Mouse (Mus musculus) right cerebral cortex, adult 18-20 months (tissue): Measurements from ENCODE around the gene Cggbp1.
"Not testable (repeated sequence)": the region's sequence is repeated elsewhere in the genome, so short reads cannot be mapped to it uniquely, and the experiment has no call there.

ENCODE experiments used
- DNase-seq: peaks from one replicate; pipeline ENCODE4 v3.0.0; 2022; ENCODE audit warnings: mixed read lengths

Gene Cggbp1

DNA sequence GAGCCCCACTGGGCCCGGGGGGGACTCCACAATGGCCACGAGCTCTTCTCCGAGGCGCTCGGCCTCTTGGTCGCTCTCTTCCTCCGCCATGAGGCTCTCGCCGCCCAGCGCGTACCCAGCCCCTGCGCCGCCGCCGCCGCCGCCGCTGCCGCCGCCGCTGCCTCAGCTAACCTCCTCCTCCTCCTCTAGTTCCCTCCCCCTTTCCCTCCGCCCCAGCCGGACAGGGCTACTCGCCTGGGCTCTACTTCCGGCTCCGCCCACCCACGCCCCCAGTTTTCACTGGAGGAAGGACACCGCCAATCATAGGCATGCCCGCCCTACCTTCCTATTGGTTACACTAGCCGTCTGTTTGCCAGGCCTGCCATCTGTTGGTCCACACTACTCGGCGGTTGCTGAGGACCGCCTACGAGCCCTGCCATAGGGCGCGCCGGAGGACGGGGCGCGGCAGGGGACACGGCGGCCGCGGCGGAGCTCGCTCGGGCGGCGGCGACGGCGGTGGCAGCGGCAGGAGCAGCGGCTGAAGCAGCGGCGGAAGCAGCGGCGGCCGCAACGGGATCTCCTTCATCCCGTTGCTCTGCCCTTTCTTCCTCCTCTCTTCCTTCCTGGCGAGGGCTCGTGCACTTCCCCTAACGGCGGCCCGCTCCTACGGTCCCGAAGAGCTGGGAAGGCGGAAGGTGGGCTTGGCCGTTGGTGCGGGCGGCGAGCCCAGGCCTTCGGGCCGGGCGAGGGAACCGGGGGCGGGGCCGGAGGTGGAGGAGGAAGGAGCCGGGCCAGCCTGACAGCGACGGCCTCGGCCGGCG lies at the start of gene Cggbp1, which contains the start of gene Zfp654:
Cggbp1 (plus strand) TSS at position 434 of the 800 bp plus-strand sequence.
Zfp654 (minus strand) TSS at position 90 of the 800 bp plus-strand sequence.
- DNase-seq, result peak; percentile 100

DNA sequence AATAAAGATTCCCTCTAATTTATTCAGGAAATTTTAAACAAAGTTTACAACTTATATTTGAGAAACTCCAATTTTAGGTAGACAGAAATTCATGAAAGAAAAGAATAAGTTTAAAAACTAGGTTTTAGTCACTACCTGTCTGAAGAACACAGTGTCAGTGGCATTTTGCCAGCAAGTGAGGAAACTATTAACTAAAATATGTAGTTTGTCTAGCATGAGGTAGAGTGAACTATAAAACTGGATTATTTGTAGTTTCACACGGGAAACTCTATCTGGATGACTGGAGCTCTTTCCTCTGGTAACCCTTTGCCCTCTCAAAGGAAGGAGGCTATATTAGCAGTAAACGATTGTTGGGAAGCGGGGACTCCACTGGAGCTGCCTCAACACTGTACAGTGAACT lies 48.8 kb upstream of the Cggbp1 start:
- no peak for DNase-seq

DNA sequence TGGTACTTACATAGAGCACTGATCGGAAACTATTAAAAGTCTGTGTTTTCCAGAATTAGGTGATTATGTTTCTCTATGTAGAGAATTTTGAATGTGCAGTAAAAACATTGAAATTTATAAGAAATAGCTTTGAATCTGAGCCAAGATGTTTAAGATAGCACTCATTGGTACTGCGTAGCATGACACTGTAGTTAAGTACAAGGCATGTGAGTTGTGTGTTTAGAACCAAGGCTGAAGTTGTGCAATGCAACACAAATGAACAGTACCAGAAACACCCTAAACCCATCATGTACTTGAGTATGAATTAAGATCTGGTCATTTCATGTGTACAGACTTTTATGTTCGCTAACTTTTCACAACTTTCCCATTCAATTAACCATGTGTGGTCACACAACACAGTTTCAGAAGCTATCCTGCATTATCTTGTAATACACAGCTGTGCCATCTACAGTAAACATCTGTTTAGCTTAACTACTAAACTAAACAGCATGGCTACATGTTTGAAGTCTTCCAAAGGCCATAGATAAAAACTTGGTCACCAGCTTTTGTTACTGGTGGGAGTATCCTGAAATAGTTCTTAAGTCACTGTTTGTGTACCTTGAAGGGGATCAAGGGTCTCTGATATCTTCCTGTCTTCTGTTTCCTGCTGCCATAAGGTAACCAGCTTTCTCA lies 34.6 kb upstream of the Cggbp1 start:
- DNase-seq, result no peak

DNA sequence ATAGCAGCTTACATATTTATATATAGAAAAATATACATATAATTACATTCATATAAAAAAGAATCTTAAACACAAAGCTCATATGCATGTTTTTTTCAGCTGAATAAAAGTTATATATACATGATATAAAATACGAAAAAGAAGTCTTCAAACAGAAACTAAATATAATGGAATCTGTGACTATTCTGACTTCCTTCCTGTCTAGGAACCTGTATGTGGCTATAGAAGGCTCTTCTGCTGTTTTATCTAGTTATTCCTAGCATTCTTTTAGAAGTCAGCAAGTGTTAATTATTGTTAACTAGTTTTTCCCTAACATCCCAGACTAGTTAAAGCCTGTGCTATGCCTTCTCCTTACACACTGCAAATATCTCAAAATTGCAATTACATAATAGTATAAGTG lies 27.9 kb upstream of the Cggbp1 start:
- DNase-seq, result no peak

DNA sequence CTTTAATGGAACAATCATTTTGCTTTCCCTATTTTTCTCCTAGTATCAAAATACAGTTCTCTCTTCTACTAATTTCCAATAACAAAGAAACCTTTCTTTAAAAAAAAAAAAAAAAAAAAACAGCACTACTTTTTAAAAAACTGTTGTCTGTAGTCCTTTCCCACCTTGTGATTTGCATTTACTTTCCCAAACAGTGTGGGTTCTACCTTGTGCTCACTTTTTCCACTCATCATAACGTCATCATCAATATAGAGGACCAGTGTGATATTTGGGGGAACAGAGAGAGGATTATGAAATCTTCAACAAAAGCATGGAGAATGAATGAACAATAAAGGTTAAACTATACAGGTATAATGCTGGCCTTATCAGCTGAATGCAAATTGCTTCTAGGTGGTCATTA lies 27.3 kb upstream of the Cggbp1 start:
- no peak for DNase-seq

DNA sequence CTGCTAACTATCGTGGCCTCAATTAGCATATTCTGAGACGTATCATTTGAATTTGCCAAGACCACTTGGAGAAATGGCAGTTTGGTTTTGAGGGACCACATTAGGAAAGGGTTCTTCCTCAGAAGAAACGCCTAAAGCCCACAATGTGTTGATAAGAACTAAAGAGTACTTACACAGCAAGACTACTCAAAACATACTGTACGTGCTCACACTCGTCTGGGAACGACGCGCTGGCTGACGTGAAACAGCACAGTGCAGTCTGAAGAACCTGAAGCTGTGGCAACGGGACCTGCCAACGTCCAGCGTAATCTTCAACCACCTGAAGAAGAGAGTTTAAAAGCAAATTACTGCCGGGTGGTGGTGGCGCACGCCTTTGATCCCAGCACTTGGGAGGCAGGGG lies 21.5 kb upstream of the Cggbp1 start:
- no peak for DNase-seq

DNA sequence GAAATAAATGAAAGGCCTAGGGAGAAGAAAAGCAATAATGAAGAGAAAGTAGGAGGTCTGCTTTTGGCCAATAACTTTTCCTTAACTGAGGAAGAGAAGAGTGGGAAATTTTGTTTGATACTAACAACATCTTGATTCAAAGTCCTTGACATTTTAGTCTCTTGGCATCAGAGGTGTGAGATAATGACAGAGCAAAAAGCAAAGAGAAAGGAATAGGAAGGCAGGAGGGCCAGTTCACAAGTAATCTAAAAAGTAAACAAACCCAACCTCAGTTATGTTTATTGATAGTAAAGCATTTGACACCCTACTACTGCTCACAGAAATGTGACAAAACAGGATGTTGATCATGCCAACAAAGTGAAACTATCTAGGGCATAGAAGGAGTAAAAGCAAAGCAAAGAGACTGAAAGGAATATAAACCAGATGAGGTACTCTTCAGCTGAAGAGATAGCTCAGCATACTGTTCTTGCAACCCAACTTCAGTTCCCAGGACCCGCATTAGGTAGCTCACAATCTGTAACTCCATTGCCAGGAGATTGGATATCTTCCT lies 15.7 kb upstream of the Cggbp1 start:
- no peak for DNase-seq

DNA sequence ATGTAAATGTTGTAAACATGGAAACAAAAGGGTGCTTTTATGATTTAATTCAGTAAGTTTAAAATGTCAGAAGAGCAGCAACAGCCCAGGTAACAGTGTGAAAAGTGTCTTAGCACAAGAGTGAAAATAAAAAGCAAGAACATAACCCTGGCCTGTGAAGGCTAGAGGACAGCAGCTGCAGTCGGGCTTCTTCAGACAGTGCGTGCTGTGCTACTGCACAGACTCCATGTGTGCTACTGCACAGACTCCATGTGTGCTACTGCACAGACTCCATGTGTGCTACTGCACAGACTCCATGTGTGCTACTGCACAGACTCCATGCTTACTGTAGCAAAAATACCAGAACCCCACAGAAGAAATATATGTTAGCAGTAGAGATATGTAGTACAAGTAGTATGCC lies 15.1 kb upstream of the Cggbp1 start:
- DNase-seq, result no peak

DNA sequence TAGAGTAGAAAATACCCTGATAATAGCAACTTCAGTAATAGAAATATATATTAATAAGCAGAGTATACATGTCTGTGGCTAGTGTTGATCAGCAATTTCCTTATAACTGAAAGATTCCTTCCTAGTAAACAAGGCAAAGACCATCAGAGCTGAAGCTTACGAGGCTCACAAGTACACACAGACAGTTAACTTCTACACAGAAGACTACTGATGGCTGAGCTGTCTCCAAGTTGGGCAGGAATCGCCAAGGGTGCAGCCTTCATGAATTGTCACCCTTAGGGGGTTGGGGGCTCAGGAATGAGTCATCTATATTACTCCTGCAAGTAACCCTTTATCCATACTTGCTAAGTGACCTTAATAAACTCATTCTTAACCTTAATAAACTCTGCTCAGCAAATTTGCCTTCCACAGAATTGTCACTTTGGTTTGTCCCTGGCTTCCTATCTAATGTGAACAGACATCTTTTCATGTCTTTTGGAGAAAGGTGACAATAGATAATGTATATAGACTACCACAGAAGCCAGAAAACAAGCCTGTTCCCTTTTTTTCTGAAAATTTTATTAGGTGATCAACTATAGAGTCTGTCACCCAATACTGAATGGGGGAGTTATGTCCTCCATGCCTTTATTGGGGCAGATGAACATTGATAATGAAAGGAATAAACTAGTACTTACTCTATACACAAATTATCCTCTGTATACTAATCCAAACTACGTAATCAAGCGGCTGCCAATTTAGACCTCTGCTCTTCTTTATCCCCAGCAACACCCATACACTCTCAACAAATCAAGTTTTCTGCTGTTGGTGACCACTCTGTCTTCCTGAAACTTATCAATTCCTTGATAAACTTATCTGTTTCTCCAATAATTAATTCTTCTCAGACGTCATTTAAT lies 10.1 kb upstream of the Cggbp1 start:
- no peak for DNase-seq

DNA sequence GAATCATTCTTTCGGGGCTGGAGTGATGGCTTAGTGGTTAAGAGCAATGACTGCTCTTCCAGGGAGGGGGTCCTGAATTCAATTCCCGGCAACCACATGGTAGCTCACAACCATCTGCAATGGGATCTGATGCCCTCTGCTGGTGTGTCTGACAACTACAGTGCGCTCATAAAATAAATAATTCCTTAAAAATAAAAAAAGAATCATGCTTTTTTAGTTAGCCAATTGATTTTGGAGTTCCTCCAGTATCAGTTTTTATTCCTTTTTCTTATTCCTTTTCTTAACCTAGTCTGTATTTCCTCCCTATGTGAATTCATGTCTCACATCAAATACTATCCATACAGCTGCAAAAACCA lies 9.4 kb upstream of the Cggbp1 start:
- no peak for DNase-seq

DNA sequence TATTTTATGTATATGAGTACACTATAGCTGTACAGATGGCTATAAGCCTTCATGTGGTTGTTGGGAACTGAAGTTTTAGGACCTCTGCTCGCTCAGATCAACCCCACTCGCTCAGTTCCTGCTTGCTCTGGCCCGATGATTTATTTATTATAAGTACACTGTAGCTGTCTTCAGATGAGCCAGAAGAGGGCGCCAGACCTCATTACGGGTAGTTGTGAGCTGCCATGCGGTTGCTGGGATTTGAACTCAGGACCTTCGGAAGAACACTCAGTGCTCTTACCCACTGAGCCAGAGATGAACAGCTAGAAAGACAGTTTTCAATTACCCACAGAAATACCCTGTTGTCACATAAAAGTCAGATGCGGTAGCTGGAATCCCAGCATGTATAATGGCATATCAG lies 5.8 kb upstream of the Cggbp1 start:
- DNase-seq, result no peak

DNA sequence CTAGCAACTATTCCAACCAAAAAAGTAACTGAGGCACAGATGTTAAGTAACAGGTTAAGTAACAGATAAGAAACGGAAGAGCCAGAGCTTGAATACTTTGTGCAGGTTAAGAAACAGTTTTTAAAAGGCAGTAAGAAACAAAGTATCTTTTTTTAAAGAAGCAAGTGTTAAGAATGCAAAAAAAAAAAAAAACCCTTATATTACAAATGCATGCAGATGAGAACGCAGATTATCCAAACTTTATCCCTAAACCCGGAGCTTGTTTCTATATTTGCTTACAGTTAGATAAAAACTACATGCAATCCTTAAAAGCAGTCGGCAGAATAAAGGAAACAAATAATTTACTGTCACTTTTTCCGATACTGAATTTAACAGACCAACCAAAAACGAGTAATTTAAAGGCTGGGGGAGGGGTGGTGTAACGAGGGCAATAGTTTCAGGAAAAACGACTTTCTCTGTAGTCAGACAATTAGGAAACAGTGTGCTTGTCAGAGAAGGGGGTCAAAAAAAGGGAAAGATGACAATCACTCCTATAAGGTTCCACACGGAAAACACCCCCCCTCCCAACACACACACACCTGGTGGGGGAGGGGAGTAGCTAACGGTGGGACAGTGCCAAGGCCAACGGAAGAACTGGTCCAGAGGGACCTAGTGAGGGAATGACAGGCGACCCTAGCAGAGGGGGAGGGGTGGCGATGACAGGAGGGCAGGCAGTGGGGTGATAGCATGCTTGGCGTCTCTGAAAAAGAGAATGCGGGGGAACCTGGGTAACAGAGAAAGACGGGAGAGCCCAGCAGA lies 1.3 kb upstream of the Cggbp1 start:
- DNase-seq, result peak; percentile 20

DNA sequence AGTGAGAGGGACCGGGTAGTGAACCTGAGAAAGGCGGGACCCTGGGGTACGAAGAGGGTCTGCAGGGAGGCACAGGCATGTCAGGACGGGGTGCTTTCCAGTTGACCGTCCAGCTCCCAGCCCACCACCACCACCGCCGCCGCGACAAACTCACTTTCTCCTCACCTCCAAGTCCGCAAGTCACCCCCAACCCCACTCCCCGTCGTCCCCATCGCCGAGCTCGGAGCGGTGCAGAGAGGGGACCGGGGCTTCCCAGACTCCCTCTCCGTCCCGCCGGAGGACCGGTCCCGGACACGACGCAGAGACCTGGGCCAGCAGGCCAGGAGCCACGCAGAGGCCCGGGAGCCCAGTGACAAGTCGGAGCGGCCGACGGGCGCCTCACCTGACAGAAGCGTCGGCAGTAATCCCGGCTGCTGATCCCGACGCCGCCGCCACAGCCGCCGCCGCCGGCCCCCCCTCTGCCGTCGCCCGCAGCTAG lies 672 bp upstream of the Cggbp1 start:
- DNase-seq, result no peak

DNA sequence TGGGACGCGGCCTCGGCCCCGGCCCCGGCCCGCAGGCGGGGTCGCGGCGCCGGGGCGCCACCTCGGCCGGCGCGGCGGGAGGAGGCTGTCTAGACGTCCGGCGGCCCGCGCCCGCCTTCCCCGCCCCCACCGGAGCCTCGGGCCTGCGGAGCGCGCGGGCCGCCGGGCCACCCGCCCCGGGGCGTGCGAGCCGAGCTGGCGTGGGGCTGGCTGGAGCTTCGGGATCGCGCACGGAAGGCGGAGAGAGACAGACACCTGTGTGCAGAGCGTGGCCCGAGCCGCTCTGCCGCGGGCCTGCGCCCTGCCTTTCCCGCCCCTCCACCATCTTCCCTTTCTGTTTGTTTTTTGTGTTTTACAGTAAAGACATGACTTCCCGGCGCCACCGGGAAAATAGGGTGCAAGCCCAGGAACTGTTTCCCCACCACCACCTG lies 660 bp downstream of the Cggbp1 start:
- peak; percentile 45 for DNase-seq

DNA sequence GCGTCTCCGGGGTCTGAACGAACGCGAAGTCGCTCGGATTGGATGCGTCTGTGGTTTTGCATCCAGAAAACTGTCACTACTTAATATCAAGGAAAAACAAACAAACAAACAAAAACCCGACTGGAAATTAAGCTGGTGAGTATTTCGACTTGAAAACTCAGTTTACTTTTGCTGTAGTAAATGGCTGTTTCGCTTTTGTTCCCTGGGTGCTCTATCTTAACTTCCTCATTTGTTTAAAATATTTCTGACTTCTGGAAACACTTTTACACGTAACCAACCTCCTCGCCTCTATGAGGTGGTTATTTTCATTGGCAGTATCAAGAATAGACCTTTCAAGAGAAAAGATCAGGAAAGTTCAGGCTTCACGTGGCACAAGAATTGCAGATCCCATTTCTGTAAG lies 1.1 kb downstream of the Cggbp1 start:
- no peak for DNase-seq

DNA sequence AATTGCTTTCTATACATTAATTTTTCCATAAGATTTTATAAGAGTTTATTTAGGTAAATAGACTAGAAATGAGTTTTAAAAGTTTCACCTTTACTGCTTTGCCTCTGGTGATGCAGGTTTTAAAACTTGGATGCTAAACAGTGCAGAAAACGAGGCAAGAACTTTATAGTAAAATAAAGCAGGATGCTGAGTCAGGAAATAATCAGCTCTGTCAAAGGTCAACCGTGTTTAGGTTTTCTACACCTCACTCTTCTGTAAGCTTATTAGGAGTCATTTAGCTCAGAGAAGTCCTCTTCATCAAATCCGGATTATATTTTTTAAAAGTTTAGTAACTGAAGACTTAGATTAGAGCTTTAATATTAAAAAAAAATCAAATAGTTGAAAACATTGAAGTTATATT lies 5.2 kb downstream of the Cggbp1 start:
- no peak for DNase-seq

DNA sequence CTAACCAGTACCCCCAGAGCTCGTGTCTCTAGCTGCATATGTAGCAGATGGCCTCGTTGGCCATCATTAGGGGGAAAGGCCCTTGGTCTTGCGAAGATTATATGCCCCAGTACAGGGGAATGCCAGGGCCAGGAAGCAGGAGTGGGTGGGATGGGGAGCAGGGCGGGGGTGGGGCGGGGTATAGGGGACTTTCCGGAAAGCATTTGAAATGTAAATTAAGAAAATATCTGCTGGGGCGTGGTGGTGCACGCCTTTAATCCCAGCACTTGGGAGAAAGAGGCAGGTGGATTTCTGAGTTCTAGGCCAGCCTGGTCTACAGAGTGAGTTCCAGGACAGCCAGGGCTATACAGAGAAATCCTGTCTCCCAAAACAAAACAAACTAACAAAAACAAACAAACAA lies 14.0 kb downstream of the Cggbp1 start:
- not testable (repeated sequence) for DNase-seq

DNA sequence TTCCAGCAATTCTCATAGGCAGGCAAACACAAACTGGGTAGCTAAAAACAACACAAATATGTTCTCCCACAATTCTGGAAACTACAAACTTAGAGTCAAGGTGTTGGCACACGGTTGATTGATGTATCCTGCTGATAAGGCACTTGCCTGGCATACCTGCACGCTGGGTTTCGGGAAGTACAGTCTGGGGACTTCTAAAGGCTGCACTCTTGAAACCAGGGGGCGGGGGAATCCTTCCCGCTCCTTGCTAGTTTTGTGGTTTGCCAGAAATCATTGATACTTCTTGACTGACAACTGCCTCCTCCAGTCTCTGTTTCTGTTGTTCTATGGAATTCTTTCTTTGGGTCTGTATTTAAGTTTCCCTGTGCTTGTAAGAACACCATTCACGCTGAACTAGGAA lies 16.8 kb downstream of the Cggbp1 start:
- DNase-seq, result no peak

DNA sequence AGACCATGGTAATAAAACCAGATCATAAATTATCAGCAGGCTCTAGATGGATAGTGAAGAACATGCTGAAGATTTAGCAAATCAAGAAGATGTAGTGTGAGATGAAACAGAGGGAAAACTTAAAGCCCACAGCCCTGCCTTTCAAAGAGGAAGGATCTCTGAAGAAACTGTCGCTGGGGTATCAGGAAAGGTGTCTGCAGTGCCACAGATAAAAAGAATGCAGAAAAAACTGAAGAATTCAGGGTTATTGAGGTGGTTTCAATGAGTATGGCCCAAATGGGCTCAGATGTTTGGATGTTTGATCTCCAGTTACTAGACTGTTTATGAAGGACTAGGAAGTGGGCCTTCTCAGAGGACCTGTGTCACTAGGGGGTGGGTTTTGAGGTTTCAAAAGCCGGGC lies 17.8 kb downstream of the Cggbp1 start:
- no peak for DNase-seq

DNA sequence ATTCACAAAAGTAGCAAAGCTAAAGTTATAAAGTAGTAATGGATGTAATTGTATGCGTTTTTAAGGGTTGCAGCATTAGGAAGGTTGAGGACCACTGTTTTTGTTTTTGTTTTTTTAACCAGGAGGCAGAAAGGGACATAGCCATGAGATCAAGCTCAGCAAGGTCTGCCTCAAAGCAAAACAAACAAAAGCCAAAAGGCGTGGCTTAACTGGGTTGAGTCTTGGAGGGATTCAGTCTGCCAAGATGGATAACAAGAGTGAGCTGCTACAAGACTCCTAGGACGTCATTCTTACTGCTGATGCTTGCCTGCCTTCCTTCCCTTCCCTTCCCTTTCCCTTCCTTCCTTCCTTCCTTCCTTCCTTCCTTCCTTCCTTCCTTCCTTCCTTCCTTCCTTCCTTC lies 20.5 kb downstream of the Cggbp1 start:
- no peak for DNase-seq

DNA sequence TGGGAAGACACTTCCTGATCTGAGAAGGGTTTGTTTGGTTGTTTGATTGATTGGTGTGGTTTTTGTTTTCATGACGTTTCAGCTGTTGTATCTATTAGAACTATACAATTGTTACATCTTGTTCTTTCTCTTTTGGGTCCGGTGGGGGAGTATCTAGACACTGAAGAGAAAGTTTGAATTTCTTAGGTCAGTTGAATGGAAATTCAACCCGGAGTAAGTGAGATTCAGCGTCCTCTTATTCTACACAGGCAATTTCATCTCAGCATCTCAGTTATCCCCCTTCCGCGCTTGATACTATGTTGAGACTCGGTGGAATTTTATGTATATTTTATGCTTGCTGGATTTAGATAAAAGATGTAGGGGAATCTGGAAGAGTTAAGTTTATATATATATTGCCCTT lies 21.0 kb downstream of the Cggbp1 start:
- DNase-seq, result no peak
